Mouse (Mus musculus) E14TG2a.4 (cell line): ENCODE data around the gene Glod4.

Experiments
- H3K27me3 ChIP-seq: 2 replicates; pipeline ENCODE4 v1.6.1; 2014; ENCODE audit warnings: low read length, control low read depth; ENCODE audit not compliant: insufficient read depth
- H3K36me3 ChIP-seq: 2 replicates; pipeline ENCODE4 v1.6.1; 2014; ENCODE audit warnings: low read length, control low read depth; ENCODE audit not compliant: insufficient read depth
- H3K4me1 ChIP-seq: replicated peaks from 2 replicates; pipeline ENCODE4 v1.6.1; 2014; ENCODE audit warnings: low read depth, low read length, control low read depth
- H3K4me3 ChIP-seq: replicated peaks from 2 replicates; pipeline ENCODE4 v1.5.1; 2014; ENCODE audit warnings: mild to moderate bottlenecking, low read length
- H3K9me3 ChIP-seq: 2 replicates; pipeline ENCODE4 v1.6.1; 2014; ENCODE audit warnings: low read length, control low read depth
- CTCF ChIP-seq: conservative IDR thresholded peaks from 2 replicates; pipeline ENCODE4 v1.5.1; 2014; ENCODE audit warnings: low read length
- NANOG ChIP-seq: IDR thresholded peaks from 2 replicates; pipeline ENCODE4 v1.6.1; 2014; ENCODE audit warnings: borderline replicate concordance, low read length, mixed read lengths
- POU5F1 ChIP-seq: IDR thresholded peaks from 2 replicates; pipeline ENCODE4 v1.6.1; 2014; ENCODE audit warnings: low read length, borderline replicate concordance

Glod4 gene

GRCm38 (mm10) chr11:76154200-76154599 lies 89.3 kb downstream of the Glod4 start:
- H3K4me3 ChIP-seq: no peak overlapping the region
- no peaks in the 10 kb centered on the region for H3K27me3 ChIP-seq
- H3K36me3 ChIP-seq: peaks cover 8% of the 10 kb centered on the region
- peaks cover 14% of the 10 kb centered on the region for H3K4me1 ChIP-seq
- TF ChIP-seq NANOG (no peak), CTCF (no peak), POU5F1 (no peak)
- H3K9me3 ChIP-seq: peaks cover 17% of the 10 kb centered on the region

GRCm38 (mm10) chr11:76153236-76153951 lies 90.1 kb downstream of the Glod4 start:
- no peak overlapping the region for H3K4me3 ChIP-seq

GRCm38 (mm10) chr11:76150980-76151379 lies 92.5 kb downstream of the Glod4 start:
- no peak for TF ChIP-seq CTCF
- TF ChIP-seq POU5F1: no peak
- no peak for TF ChIP-seq NANOG
- H3K4me1 ChIP-seq: peaks cover 14% of the 10 kb centered on the region
- H3K4me3 ChIP-seq: no peak overlapping the region
- H3K9me3 ChIP-seq: peaks cover 47% of the 10 kb centered on the region
- peaks cover 18% of the 10 kb centered on the region for H3K36me3 ChIP-seq
- H3K27me3 ChIP-seq: no peaks in the 10 kb centered on the region

More at GRCm38 (mm10) chr11:76153236-76153951, 90.1 kb downstream of the Glod4 start:
- Histone ChIP-seq H3K27me3 (no peaks in the 10 kb centered on the region), H3K4me1 (peaks cover 14% of the 10 kb centered on the region), H3K36me3 (peaks cover 15% of the 10 kb centered on the region), H3K9me3 (peaks cover 25% of the 10 kb centered on the region)
- TF ChIP-seq CTCF: no peak
- TF ChIP-seq POU5F1: no peak
- no peak for TF ChIP-seq NANOG

GRCm38 (mm10) chr11:76148055-76149008 lies 95.2 kb downstream of the Glod4 start:
- peaks cover 7% of the 10 kb centered on the region for H3K4me1 ChIP-seq
- H3K4me3 ChIP-seq: no peak overlapping the region
- no peak for TF ChIP-seq NANOG
- TF ChIP-seq POU5F1: no peak
- TF ChIP-seq CTCF: no peak
- H3K27me3 ChIP-seq: no peaks in the 10 kb centered on the region
- peaks cover 48% of the 10 kb centered on the region for H3K9me3 ChIP-seq
- peaks cover 18% of the 10 kb centered on the region for H3K36me3 ChIP-seq

GRCm38 (mm10) chr11:76146187-76147010 lies 97.1 kb downstream of the Glod4 start:
- Histone ChIP-seq H3K9me3 (peaks cover 48% of the 10 kb centered on the region), H3K4me3 (no peak overlapping the region), H3K36me3 (peaks cover 18% of the 10 kb centered on the region), H3K4me1 (peaks cover 6% of the 10 kb centered on the region), H3K27me3 (no peaks in the 10 kb centered on the region)
- TF ChIP-seq CTCF (no peak), NANOG (no peak), POU5F1 (no peak)

GRCm38 (mm10) chr11:76145169-76145568 lies 98.4 kb downstream of the Glod4 start:
- no peak for TF ChIP-seq CTCF
- TF ChIP-seq NANOG: no peak
- no peak for TF ChIP-seq POU5F1
- Histone ChIP-seq H3K4me1 (no peaks in the 10 kb centered on the region), H3K36me3 (peaks cover 14% of the 10 kb centered on the region)

GRCm38 (mm10) chr11:76144386-76144785 lies 99.1 kb downstream of the Glod4 start:
- TF ChIP-seq CTCF: no peak
- no peak for TF ChIP-seq POU5F1
- no peak for TF ChIP-seq NANOG

More at GRCm38 (mm10) chr11:76145169-76145568, 98.4 kb downstream of the Glod4 start:
- H3K4me3 ChIP-seq: no peak overlapping the region
- peaks cover 41% of the 10 kb centered on the region for H3K9me3 ChIP-seq
- H3K27me3 ChIP-seq: no peaks in the 10 kb centered on the region

GRCm38 (mm10) chr11:76137996-76138395 lies 105.5 kb downstream of the Glod4 start:
- no peaks in the 10 kb centered on the region for H3K27me3 ChIP-seq
- H3K36me3 ChIP-seq: peaks cover 6% of the 10 kb centered on the region; the same call in 1 of the 2 replicates
- H3K4me3 ChIP-seq: no peak overlapping the region
- no peaks in the 10 kb centered on the region for H3K9me3 ChIP-seq
- H3K4me1 ChIP-seq: no peaks in the 10 kb centered on the region
- no peak for TF ChIP-seq NANOG
- no peak for TF ChIP-seq POU5F1
- no peak for TF ChIP-seq CTCF

More at GRCm38 (mm10) chr11:76144386-76144785, 99.1 kb downstream of the Glod4 start:
- Histone ChIP-seq H3K27me3 (no peaks in the 10 kb centered on the region), H3K36me3 (peaks cover 11% of the 10 kb centered on the region), H3K9me3 (peaks cover 33% of the 10 kb centered on the region), H3K4me3 (no peak overlapping the region), H3K4me1 (no peaks in the 10 kb centered on the region)
